Mouse (Mus musculus) kidney, postnatal 0 days (tissue): ENCODE measurements around the gene Rhbg. TPM values are rescaled to one million over a fixed set of nuclear protein-coding genes. Genes with fewer than 3 reads are reported as not detected.

Source experiments
- ATAC-seq: fragments of 200-750 bp; cut with Nextera tagmentation; replicated peaks from 2 replicates; pipeline ENCODE4 v1.8.0; 2017; ENCODE audit warnings: low read depth, moderate number of reproducible peaks, moderate TSS enrichment, moderate library complexity; ENCODE audit not compliant: low FRiP score
- DNase-seq: peaks from one replicate; pipeline ENCODE4 v3.0.0-alpha.2; 2016; ENCODE audit warnings: low spot score
- H3K27ac ChIP-seq: fragments of 300-500 bp; sonication (generic); 2 replicates; pipeline ENCODE4 v1.5.1; 2014; ENCODE audit warnings: mild to moderate bottlenecking
- H3K27me3 ChIP-seq: fragments of 300-500 bp; sonication (generic); 2 replicates; pipeline ENCODE4 v1.6.1; 2014; ENCODE audit warnings: low read length, mixed read lengths; ENCODE audit not compliant: insufficient read depth
- H3K36me3 ChIP-seq: fragments of 300-500 bp; sonication (generic); 2 replicates; pipeline ENCODE4 v1.6.1; 2014; ENCODE audit warnings: low read length, mixed read lengths; ENCODE audit not compliant: insufficient read depth
- H3K4me1 ChIP-seq: fragments of 300-500 bp; sonication (generic); replicated peaks from 2 replicates; pipeline ENCODE4 v1.6.1; 2014; ENCODE audit warnings: antibody characterized with exemption, low read length, mixed read lengths; ENCODE audit not compliant: insufficient read depth
- H3K4me2 ChIP-seq: fragments of 300-500 bp; sonication (generic); 2 replicates; pipeline ENCODE4 v1.6.1; 2014; ENCODE audit warnings: mild to moderate bottlenecking, low read length, moderate library complexity, mixed read lengths
- H3K4me3 ChIP-seq: fragments of 300-500 bp; sonication (generic); replicated peaks from 2 replicates; pipeline ENCODE4 v1.5.1; 2014; ENCODE audit warnings: low read depth, low read length
- H3K9ac ChIP-seq: fragments of 300-500 bp; sonication (generic); 2 replicates; pipeline ENCODE4 v1.6.1; 2014; ENCODE audit warnings: low read depth, low read length
- H3K9me3 ChIP-seq: fragments of 300-500 bp; sonication (generic); replicated peaks from 2 replicates; pipeline ENCODE4 v1.6.1; 2016; ENCODE audit warnings: low read length, inconsistent platforms, mixed read lengths
- CTCF ChIP-seq: IDR thresholded peaks from 2 replicates; pipeline ENCODE4 v1.5.1; 2016; ENCODE audit warnings: antibody characterized with exemption, low read depth, mild to moderate bottlenecking, moderate library complexity
- WGBS: fragments of 180-500 bp; shearing (Covaris S2); extraction: QIAGEN DNeasy Blood & Tissue Kit; methylation state at CpG from one replicate; pipeline ENCODE4 v1.1.7; 2014; 5-methylcytosine and 5-hydroxymethylcytosine counted together
- microRNA-seq: library from miRNA; unstranded; fragments of <30 nt; microRNA quantifications from one replicate; pipeline ENCODE4, GENCODE M21; 2016
- polyA plus RNA-seq: library from polyadenylated mRNA; unstranded; fragments of >200 nt; fragmentation: Nextera tagmentation; extraction: Ambion mirVana; gene quantifications from 2 replicates; pipeline ENCODE4 v1.2.1, GENCODE M21; 2015

Rhbg gene
- polyA plus RNA-seq, 1 experiment from 2014 or later, result 23.2 TPM

- H3K36me3 ChIP-seq, result no peaks in the 10 kb centered on the region
- H3K4me2 ChIP-seq, result no peak overlapping the region
- no peak for DNase-seq
- WGBS, result 32% methylated on average over 2 of the region's 2 CpGs
- no peak overlapping the region for H3K9ac ChIP-seq
- no peak for TF ChIP-seq CTCF
- ATAC-seq, result no peak
- H3K27me3 ChIP-seq, result peaks cover 71% of the 10 kb centered on the region
- H3K9me3 ChIP-seq, result no peaks in the 10 kb centered on the region
- H3K27ac ChIP-seq, result no peak overlapping the region
- H3K4me3 ChIP-seq, result no peak overlapping the region
- peaks cover 10% of the 10 kb centered on the region; the same call in 1 of the 2 replicates for H3K4me1 ChIP-seq
Measured at GRCm38 (mm10) chr3:88199541-88200110, 54.9 kb downstream of the Rhbg start.

- H3K4me2 ChIP-seq, result no peak overlapping the region
- no peaks in the 10 kb centered on the region for H3K36me3 ChIP-seq
- TF ChIP-seq CTCF, result no peak
- H3K4me3 ChIP-seq, result no peak overlapping the region
- H3K4me1 ChIP-seq, result peaks cover 10% of the 10 kb centered on the region; the same call in 1 of the 2 replicates
- no peak overlapping the region for H3K27ac ChIP-seq
- DNase-seq, result no peak
- no peak overlapping the region for H3K9ac ChIP-seq
- WGBS, result 4% methylated on average over 9 of the region's 9 CpGs
- H3K27me3 ChIP-seq, result peaks cover 61% of the 10 kb centered on the region
- no peak for ATAC-seq
- H3K9me3 ChIP-seq, result no peaks in the 10 kb centered on the region
Measured at GRCm38 (mm10) chr3:88198505-88199020, 55.9 kb downstream of the Rhbg start.

GRCm38 (mm10) chr3:88197741-88198504, 56.6 kb downstream of the Rhbg start:
- no peaks in the 10 kb centered on the region for H3K36me3 ChIP-seq
- ATAC-seq (no peak), DNase-seq (no peak)
- no peaks in the 10 kb centered on the region for H3K9me3 ChIP-seq
- H3K9ac ChIP-seq, result no peak overlapping the region
- no peak overlapping the region for H3K4me3 ChIP-seq
- peaks cover 55% of the 10 kb centered on the region for H3K27me3 ChIP-seq
- no peak overlapping the region for H3K4me2 ChIP-seq
- no peak overlapping the region for H3K27ac ChIP-seq
- peaks cover 10% of the 10 kb centered on the region; the same call in 1 of the 2 replicates for H3K4me1 ChIP-seq
- 22% methylated on average over 10 of the region's 10 CpGs for WGBS
- no peak for TF ChIP-seq CTCF

Small RNA genes lying within 50 kb of the gene (microRNA-seq; reads per million reads assigned to microRNA genes)
- not detected for gene Gm25641
- gene Mir3093, result not detected
- not detected for gene Mir9-1

Other genes starting within 250 kb of the Rhbg start
- gene Hapln2, start 227.1 kb downstream of the Rhbg start, polyA plus RNA-seq, result 0.13 and 0.17 TPM in 2 replicates
- gene Gpatch4, start 211.6 kb downstream of the Rhbg start, polyA plus RNA-seq, result 24.8 and 26.3 TPM in 2 replicates
- gene Naxe, start 196.2 kb downstream of the Rhbg start, polyA plus RNA-seq, result 161 and 173 TPM in 2 replicates
- not detected in 2 replicates for gene Ttc24, start 176.4 kb downstream of the Rhbg start, polyA plus RNA-seq
- gene Iqgap3, start 172.7 kb downstream of the Rhbg start, polyA plus RNA-seq, result 6.8 and 8.2 TPM in 2 replicates
- gene Mef2d, start 112.3 kb downstream of the Rhbg start, polyA plus RNA-seq, result 14.4 and 16.2 TPM in 2 replicates
- 3.8 and 5.1 TPM in 2 replicates for gene Gm38392, start 32.5 kb upstream of the Rhbg start, polyA plus RNA-seq
- 13.0 and 13.8 TPM in 2 replicates for gene Tsacc, start 42.3 kb upstream of the Rhbg start, polyA plus RNA-seq
- 373 and 411 TPM in 2 replicates for gene Cct3, start 42.4 kb upstream of the Rhbg start, polyA plus RNA-seq
- gene Glmp, start 70.3 kb upstream of the Rhbg start, polyA plus RNA-seq, result 306 and 328 TPM in 2 replicates
- 6.3 and 7.4 TPM in 2 replicates for gene Tmem79, start 81.4 kb upstream of the Rhbg start, polyA plus RNA-seq
- 26.7 and 30.9 TPM in 2 replicates for gene Smg5, start 81.6 kb upstream of the Rhbg start, polyA plus RNA-seq
- gene Paqr6, start 109.9 kb upstream of the Rhbg start, polyA plus RNA-seq, result 15.4 and 16.6 TPM in 2 replicates
- gene Bglap3, start 118.0 kb upstream of the Rhbg start, polyA plus RNA-seq, result 3.8 and 4.7 TPM in 2 replicates
- gene Bglap2, start 124.0 kb upstream of the Rhbg start, polyA plus RNA-seq, result 4.2 and 7.1 TPM in 2 replicates
- not detected in 2 replicates for gene Bglap, start 129.8 kb upstream of the Rhbg start, polyA plus RNA-seq
- 97.5 and 107 TPM in 2 replicates for gene Pmf1, start 155.6 kb upstream of the Rhbg start, polyA plus RNA-seq
- 17.1 and 17.7 TPM in 2 replicates for gene Slc25a44, start 170.4 kb upstream of the Rhbg start, polyA plus RNA-seq
- 32.6 and 33.3 TPM in 2 replicates for gene Sema4a, start 206.5 kb upstream of the Rhbg start, polyA plus RNA-seq